Mouse (Mus musculus): Measurements from ENCODE around the gene Plod2.

- no peak for TF ChIP-seq POLR2A (IDR thresholded peaks at IDR 0.05; ENCODE audit: low read depth, low read length)
- TF ChIP-seq CTCF (IDR thresholded peaks at IDR 0.05; ENCODE audit: extremely low read depth, insufficient read length, insufficient replicate concordance, low read depth, low read length) = no peak
Observed at GRCm38 (mm10) chr9:92520751-92521150, 21.3 kb upstream of the Plod2 start.

Data from small intestine, adult 2 months (tissue).